Mouse (Mus musculus): ENCODE results near the gene Mkln1. TPM values are rescaled to one million over a fixed set of nuclear protein-coding genes. Genes with fewer than 3 reads are reported as not detected.

Mkln1 gene
- total and polyA plus RNA-seq, 2 experiments, result 67.0 to 120 TPM

DNA sequence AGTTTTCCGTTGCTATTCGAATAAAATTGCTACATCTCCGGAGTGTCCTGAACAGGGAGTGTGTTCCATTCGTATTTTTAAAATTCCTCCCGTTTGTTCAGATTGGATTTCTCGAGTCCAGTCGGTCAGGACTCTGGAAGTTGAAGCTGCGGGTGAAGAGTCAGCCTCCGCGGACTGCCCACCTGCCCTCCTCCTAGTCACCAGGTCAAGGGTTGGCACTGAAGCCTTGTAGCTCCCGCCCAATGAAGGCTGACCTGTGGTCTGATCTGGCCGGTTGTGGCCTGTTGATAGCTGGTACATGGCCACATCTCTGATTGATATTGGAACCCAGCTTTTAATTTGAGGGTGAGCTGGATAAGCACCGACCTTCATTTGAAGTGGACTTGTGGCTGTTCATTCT is 1.0 kb downstream of the Mkln1 start:
- H3K4me3 ChIP-seq (ENCODE audit: insufficient read depth, low read depth, low read length), result peak overlapping the region; percentile 97
- peak overlapping the region; percentile 97 for H3K27ac ChIP-seq (replicated peaks; ENCODE audit: insufficient read depth, low read depth, low read length)
- H3K79me2 ChIP-seq (ENCODE audit: control insufficient read depth, insufficient read depth, low read length), result peaks cover 32% of the 10 kb centered on the region
- no peaks in the 10 kb centered on the region for H3K27me3 ChIP-seq (ENCODE audit: control insufficient read depth, insufficient read depth, low read length)
- DNase-seq (ENCODE audit: extremely low read depth, low read depth, low spot score), result peak; percentile 96
- H3K36me3 ChIP-seq (ENCODE audit: control insufficient read depth, insufficient read depth, low read length), result no peaks in the 10 kb centered on the region
- TF ChIP-seq POLR2A (IDR thresholded peaks at IDR 0.05; ENCODE audit: extremely low read depth, insufficient read depth, low read length) (peak; percentile 76), CTCF (IDR thresholded peaks at IDR 0.05; ENCODE audit: low read depth, low read length) (no peak)
- H3K4me1 ChIP-seq (ENCODE audit: control insufficient read depth, insufficient read depth, low read length), result peaks cover 28% of the 10 kb centered on the region
- WGBS, result under 1% methylated on average over 13 of the region's 13 CpGs
- H3K9ac ChIP-seq (ENCODE audit: low read depth, low read length), result peak overlapping the region; percentile 98

DNA sequence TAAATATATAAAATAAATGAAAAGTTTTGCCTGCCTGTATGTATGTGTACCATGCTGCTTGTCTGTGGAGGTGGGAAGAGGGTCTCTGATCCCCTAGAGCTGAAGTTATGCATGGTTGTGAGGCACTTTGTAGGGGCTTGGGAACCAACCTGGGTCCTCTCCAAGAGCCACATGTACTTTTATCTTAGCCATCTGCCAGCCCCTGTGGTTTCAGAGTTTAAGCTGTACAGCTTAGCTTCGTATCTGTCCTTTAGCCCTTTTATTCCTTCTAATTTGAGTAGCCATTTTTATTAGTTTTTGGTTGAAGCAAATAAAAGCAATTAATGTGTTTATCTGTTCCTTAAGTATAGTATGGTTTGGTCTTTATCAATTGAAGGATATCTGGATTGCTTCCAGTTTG is 12.5 kb downstream of the Mkln1 start:
- H3K4me1 ChIP-seq (ENCODE audit: control insufficient read depth, insufficient read depth, low read length), result peaks cover 20% of the 10 kb centered on the region
- H3K36me3 ChIP-seq (ENCODE audit: control insufficient read depth, insufficient read depth, low read length), result no peaks in the 10 kb centered on the region
- WGBS, result 69% methylated on average over 1 of the region's 1 CpGs

DNA sequence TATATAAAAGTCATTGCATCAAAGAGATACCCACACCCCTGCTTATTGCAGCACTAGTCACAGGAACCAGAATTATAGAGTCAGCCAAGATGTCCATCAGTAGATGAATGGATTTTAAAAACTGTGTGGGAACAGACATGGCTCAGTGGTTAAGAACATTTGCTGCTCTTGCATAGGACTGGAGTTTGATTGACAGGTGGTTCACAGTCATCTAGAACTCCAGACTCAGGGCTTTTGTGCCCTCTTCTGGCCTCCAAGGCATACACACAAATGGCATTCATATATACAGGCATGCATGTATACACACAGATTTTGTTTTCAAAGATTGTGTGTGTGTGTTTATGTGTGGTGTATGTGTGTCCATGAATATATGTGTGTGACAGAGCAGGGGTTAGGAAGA is 14.0 kb downstream of the Mkln1 start:
- DNase-seq (ENCODE audit: extremely low read depth, low read depth, low spot score), result peak; percentile 54

More for the DNA sequence above, 12.5 kb downstream of the Mkln1 start:
- H3K4me3 ChIP-seq (ENCODE audit: insufficient read depth, low read depth, low read length), result no peak overlapping the region
- TF ChIP-seq CTCF (IDR thresholded peaks at IDR 0.05; ENCODE audit: low read depth, low read length) (no peak), POLR2A (IDR thresholded peaks at IDR 0.05; ENCODE audit: extremely low read depth, insufficient read depth, low read length) (no peak)
- peaks cover 46% of the 10 kb centered on the region for H3K79me2 ChIP-seq (ENCODE audit: control insufficient read depth, insufficient read depth, low read length)
- H3K9ac ChIP-seq (ENCODE audit: low read depth, low read length), result no peak overlapping the region
- DNase-seq (ENCODE audit: extremely low read depth, low read depth, low spot score), result no peak
- H3K27ac ChIP-seq (replicated peaks; ENCODE audit: insufficient read depth, low read depth, low read length), result no peak overlapping the region
- no peaks in the 10 kb centered on the region for H3K27me3 ChIP-seq (ENCODE audit: control insufficient read depth, insufficient read depth, low read length)

DNA sequence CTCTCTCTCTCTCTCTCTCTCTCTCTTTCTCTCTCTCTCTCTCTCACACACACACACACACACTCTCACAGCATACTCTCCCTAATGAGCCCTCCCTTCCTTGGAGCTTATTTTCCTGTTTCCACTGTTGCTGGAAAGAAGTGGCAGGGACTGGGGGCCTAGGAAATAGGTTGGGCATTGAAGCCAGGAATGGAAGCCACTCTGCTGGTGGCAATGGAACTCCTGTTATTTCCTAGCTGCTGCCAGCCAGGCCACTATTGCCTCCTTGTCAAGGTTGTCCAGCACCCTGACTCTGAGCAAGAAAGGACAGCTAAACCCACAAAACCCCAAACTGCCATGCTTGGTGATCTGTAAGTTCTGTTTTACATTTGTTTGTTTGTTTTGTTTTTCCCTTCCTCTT is 15.0 kb downstream of the Mkln1 start:
- DNase-seq (ENCODE audit: extremely low read depth, low read depth, low spot score), result no peak
- peaks cover 17% of the 10 kb centered on the region for H3K4me1 ChIP-seq (ENCODE audit: control insufficient read depth, insufficient read depth, low read length)
- H3K4me3 ChIP-seq (ENCODE audit: insufficient read depth, low read depth, low read length), result no peak overlapping the region
- peaks cover 54% of the 10 kb centered on the region for H3K79me2 ChIP-seq (ENCODE audit: control insufficient read depth, insufficient read depth, low read length)
- no peaks in the 10 kb centered on the region for H3K36me3 ChIP-seq (ENCODE audit: control insufficient read depth, insufficient read depth, low read length)
- H3K9ac ChIP-seq (ENCODE audit: low read depth, low read length), result no peak overlapping the region
- no peak overlapping the region for H3K27ac ChIP-seq (replicated peaks; ENCODE audit: insufficient read depth, low read depth, low read length)
- TF ChIP-seq POLR2A (IDR thresholded peaks at IDR 0.05; ENCODE audit: extremely low read depth, insufficient read depth, low read length) (no peak), CTCF (IDR thresholded peaks at IDR 0.05; ENCODE audit: low read depth, low read length) (no peak)
- H3K27me3 ChIP-seq (ENCODE audit: control insufficient read depth, insufficient read depth, low read length), result no peaks in the 10 kb centered on the region

More for the DNA sequence above, 14.0 kb downstream of the Mkln1 start:
- TF ChIP-seq CTCF (IDR thresholded peaks at IDR 0.05; ENCODE audit: low read depth, low read length) (no peak), POLR2A (IDR thresholded peaks at IDR 0.05; ENCODE audit: extremely low read depth, insufficient read depth, low read length) (no peak)
- Histone ChIP-seq H3K27me3 (ENCODE audit: control insufficient read depth, insufficient read depth, low read length) (no peaks in the 10 kb centered on the region), H3K27ac (replicated peaks; ENCODE audit: insufficient read depth, low read depth, low read length) (no peak overlapping the region), H3K9ac (ENCODE audit: low read depth, low read length) (no peak overlapping the region), H3K79me2 (ENCODE audit: control insufficient read depth, insufficient read depth, low read length) (peaks cover 50% of the 10 kb centered on the region), H3K4me3 (ENCODE audit: insufficient read depth, low read depth, low read length) (no peak overlapping the region), H3K4me1 (ENCODE audit: control insufficient read depth, insufficient read depth, low read length) (peaks cover 23% of the 10 kb centered on the region), H3K36me3 (ENCODE audit: control insufficient read depth, insufficient read depth, low read length) (no peaks in the 10 kb centered on the region)

DNA sequence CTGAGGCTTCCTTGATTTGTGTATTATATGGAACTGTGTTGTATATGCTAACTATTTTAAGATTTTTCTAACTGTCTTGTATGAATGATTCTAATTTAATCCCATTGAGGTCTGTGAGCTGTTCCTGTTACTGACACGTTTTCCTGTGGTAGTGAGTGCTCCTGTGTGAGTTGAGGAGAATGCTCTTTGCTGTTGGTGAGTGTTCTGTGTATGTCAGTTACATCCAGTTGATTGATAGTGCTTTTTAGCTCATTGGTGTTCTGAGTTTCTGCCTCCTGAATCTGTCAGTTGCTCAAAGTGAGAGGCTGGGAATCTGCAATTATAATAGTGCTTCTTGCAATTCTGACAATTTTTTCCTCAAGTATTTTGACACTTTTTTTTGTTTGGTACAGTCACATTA is 15.8 kb downstream of the Mkln1 start:
- H3K27ac ChIP-seq (replicated peaks; ENCODE audit: insufficient read depth, low read depth, low read length), result no peak overlapping the region
- peaks cover 49% of the 10 kb centered on the region for H3K79me2 ChIP-seq (ENCODE audit: control insufficient read depth, insufficient read depth, low read length)
- H3K27me3 ChIP-seq (ENCODE audit: control insufficient read depth, insufficient read depth, low read length), result no peaks in the 10 kb centered on the region
- WGBS, result 45% methylated on average over 1 of the region's 1 CpGs
- no peak overlapping the region for H3K4me3 ChIP-seq (ENCODE audit: insufficient read depth, low read depth, low read length)
- H3K36me3 ChIP-seq (ENCODE audit: control insufficient read depth, insufficient read depth, low read length), result no peaks in the 10 kb centered on the region; the same call in 1 of the 2 replicates
- no peak overlapping the region for H3K9ac ChIP-seq (ENCODE audit: low read depth, low read length)
- H3K4me1 ChIP-seq (ENCODE audit: control insufficient read depth, insufficient read depth, low read length), result peaks cover 13% of the 10 kb centered on the region
- TF ChIP-seq POLR2A (IDR thresholded peaks at IDR 0.05; ENCODE audit: extremely low read depth, insufficient read depth, low read length), result no peak
- TF ChIP-seq CTCF (IDR thresholded peaks at IDR 0.05; ENCODE audit: low read depth, low read length), result no peak
- no peak for DNase-seq (ENCODE audit: extremely low read depth, low read depth, low spot score)

DNA sequence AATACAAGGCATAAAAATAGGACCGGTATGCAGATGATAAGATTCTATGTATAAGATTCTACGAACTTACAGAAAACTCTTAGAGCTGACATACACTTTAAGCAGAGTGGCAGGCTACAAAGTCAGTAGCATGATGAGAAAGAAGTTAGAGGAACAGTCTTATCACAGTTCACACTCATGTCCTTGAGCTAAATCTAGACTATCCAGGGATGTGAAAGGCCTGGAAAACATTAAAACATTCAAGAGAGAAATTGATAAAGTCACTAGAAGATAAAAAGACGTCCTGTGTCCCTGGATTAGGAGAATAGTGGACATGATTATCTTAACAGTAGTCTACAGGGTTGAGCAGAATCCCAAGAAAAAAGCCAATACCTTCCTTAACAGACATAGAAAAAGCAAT is 26.9 kb downstream of the Mkln1 start:
- Histone ChIP-seq H3K27ac (replicated peaks; ENCODE audit: insufficient read depth, low read depth, low read length) (no peak overlapping the region), H3K27me3 (ENCODE audit: control insufficient read depth, insufficient read depth, low read length) (no peaks in the 10 kb centered on the region), H3K79me2 (ENCODE audit: control insufficient read depth, insufficient read depth, low read length) (peaks cover 11% of the 10 kb centered on the region; the same call in 1 of the 2 replicates), H3K4me1 (ENCODE audit: control insufficient read depth, insufficient read depth, low read length) (no peaks in the 10 kb centered on the region), H3K36me3 (ENCODE audit: control insufficient read depth, insufficient read depth, low read length) (peaks cover 26% of the 10 kb centered on the region), H3K4me3 (ENCODE audit: insufficient read depth, low read depth, low read length) (no peak overlapping the region), H3K9ac (ENCODE audit: low read depth, low read length) (no peak overlapping the region)
- no peak for DNase-seq (ENCODE audit: extremely low read depth, low read depth, low spot score)
- TF ChIP-seq POLR2A (IDR thresholded peaks at IDR 0.05; ENCODE audit: extremely low read depth, insufficient read depth, low read length), result no peak
- no peak for TF ChIP-seq CTCF (IDR thresholded peaks at IDR 0.05; ENCODE audit: low read depth, low read length)
- WGBS, result 71% methylated on average over 3 of the region's 3 CpGs

Data from liver, adult 2 months (tissue).